Mouse (Mus musculus) c-Kit-negative CD71-positive TER-119-positive erythroid progenitor cells, embryonic 14.5 days (primary cell): Measurements from ENCODE around the gene Plcb4.

Experiments used
- DNase-seq: peaks from one replicate; pipeline ENCODE4 v3.0.0-alpha.2; 2013; ENCODE audit warnings: low read depth, low spot score

Gene Plcb4

DNA sequence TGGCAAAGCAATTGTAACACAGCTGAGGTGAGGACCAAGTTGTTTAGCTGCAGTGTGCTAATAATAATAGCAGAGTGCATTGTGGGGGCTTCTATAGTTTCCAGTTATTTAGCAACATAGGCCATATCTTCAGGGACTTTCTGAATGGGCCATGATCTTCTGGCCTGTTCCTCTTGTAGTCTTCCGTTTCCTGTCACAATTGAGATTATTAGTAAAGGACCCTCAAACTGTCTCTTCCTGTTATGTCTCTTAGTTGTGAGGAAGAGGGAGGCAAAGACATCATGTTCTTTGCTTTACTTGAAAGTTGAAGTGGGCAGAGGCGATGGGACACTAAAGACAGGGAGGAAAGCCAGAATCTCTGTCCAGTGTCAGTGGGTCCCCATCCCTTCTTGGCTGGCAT lies 195.2 kb downstream of the Plcb4 start:
- DNase-seq: no peak

DNA sequence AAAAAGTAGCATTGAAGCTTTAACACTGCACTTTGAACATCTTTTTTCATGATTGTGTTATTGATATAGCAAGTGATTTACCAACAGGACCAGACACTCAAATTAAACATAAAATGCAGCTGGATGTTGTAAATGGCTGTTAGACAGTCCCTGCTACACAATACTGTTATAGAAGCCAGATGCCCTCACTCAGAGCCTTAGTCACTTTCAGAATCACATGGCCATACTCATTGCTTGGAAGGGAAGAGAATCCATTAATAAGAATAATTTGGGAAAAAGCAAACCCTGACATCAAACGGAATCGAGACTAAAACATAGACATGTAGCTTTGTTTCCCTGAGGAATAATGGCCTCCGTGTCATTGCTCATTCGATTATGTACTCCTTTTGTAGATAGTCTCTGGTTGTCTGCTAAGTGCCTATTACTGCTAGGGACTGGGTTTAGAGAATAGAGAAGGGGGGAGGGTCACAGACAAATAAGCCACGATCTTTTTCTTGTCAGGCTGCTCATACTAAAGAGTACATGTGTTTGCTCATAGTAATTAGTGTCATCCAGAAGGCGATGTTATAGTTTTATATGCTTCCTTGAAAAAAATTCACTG lies 197.2 kb downstream of the Plcb4 start:
- no peak for DNase-seq

DNA sequence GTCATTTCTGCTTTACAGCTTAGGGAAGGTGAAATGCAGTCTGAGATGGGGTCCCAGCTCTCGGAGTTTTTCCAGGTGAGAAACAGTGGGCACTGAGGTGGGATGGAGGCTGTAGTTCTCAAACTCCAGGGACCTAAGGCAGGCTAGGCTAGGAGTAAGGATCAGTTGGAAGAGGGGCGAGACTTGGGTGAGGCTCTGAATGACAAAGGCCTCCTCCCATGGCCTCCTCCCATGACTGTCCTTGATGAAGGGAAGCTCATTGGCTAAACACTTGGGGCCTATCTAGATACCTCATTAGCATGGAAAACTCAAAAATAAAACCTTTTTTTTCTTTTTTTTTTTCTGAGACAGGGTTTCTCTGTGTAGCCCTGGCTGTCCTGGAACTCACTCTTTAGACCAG lies 198.0 kb downstream of the Plcb4 start:
- no peak for DNase-seq

DNA sequence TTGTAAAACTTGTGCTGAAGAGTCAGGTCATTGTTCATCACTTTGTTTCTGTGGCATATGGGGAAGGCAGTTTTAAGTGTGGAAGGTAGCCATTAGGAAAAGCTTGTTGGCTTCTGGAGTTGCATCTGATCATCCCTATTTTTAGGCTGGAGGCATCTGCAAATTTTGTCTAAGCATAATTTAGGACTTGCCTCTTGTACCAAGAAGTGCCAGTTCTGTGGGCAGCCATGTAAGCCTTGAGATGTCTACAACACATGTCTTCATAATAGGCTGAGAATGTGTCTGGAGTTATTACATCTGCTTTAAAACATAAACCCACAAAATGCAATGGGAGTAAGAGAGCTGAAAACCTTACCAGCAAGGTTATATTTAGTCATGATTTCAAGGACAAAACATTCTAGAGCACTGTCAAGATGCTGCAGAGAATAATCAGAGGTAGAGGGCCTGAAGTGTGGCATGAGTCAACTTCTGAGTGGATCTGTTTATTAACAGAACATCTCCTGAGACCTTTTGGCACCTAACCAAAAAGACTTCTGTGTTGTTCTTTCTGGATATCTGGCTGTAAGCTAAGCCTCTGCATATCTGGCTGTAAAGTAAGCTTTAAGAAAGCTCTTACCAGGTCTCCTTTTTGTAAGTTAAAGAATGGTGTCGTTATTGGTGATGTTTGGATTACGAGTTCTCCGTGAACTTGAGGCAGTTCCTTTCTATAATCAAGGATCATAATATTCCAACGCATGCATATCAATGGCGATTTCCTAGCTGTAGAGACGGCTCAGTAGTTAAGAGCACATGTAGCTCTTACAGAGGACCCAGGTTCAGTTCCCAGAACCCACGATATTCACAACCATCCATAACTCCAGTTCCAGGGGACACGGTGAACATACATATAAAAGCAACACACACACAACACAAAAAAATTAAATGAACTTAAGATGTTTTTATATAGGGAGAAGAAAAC lies 203.0 kb downstream of the Plcb4 start:
- DNase-seq: no peak

DNA sequence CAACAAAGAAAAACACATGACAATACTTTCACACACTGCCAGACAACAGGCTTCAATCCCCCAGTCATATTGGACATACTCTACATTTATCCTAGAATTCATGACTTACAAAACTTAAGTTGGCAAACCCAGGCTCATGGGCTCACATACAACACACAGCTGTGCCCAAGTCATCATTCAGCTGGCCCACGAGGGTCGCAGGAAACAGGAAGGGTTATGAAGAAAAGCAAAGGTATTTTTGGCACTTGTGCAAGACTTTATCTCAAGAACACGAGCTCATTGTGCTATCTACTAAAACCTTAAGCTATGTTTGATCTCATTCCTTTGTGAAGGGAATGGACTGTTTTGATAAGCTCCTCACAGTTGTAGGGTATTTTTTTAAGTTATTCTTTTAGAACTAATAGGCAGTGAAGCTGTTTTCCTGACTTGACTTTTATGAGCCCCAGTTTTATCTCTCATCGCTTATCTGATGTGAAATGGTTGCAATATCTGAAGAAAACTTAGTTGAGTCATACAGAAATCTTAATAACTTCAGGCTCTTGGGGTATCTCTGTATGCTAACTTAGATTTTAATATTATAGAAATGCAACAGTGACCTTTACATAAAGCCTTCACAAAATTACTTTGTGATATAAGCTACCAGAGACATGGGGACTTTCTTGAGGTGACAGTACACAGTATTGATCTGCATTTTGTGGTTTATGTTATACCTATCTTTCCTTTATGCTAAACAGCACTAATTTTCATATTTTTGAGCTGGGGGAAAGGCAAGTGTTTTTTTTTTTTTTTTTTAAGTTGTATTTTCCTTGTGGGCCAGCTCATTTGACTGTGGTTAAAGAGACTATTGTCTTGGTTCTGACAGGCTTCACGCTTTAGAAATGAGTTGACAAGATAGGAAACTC lies 203.9 kb downstream of the Plcb4 start:
- no peak for DNase-seq

DNA sequence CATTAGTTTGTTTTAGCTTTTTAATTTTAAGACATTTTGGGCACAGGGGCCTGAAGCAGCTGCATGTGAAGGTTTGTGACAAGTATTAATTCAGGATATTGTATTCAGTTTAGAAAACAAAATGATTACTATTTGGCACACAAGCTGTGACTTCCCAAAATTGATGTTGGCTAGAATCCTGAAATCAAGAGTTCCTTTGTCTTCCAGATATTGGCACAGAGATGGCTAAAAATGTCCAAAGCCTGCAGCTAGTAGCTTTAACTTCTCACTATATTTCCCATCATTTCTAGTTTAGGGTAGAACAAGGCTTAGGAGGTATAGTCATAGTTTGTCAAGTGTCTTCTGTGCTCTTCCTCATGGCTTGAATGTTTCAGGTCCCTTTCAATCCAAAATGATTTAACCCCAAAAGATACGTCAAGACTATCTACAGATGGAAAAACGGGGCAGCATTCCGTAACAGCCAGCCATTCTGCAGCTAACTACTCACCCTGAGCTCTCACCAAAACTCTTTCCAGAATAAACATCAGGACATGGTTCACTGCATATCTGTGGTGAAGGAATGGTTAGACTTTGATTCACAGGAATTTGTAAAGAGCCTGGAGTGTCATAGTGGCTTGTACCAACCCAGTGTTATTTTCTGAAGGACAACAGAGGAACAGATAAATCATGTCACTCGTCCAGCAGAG lies 204.7 kb downstream of the Plcb4 start:
- no peak for DNase-seq

DNA sequence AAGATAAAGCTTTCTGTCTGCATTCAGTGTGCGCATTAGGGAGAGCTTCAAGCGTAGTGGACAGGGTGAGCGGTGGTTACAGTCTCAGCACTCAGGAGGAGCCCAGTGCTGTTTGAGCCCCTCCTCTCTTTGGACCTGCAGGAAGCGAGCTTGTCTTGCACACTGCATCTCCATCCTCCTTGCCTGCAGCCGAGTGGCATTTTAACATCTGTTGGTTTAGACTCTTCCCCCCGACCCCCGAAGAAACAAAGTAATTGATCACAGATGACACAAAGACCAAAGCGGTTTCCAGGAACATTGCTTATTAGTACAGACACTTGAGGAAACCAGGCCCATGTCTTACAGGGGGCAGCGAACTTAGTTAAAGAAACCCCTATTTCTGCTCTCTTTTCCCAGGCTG lies 207.6 kb downstream of the Plcb4 start:
- DNase-seq: no peak

DNA sequence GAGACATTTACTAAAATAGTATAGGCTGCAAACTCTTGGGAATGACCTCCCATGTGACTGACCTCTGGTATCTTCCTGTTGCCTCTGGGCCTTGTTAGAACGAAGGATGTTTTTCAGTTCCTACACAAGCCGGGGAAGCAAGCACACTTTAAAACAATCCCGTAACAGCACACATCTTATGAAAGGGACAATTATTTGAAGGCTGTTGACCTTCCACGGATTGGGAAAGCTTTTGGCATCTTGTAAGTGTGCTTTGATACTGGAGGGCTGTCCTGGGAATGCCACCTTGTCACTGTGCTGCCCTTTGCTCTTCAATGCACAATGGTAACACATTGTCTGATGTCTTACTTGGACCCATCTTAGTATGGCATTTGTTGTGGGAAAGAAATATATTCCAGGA lies 208.0 kb downstream of the Plcb4 start:
- no peak for DNase-seq

DNA sequence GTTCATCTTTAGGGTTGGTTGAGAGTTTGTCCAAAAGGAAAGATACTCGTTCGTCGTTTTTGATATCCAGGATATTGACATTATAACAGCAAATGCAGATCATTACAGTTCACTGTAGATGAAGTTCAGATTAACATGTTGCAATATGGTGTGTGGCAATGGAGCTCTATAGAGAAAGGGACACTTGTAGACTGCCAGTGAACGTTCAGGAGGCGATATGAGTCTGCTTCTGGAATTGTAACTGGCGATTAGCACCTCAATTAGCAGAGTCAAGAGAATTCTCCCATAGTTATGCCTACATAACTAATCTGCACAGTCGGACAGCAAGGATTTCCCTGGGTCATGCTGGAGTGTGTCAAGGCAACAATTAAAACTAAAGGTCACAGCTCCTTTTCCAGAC lies 210.8 kb downstream of the Plcb4 start:
- DNase-seq: no peak

DNA sequence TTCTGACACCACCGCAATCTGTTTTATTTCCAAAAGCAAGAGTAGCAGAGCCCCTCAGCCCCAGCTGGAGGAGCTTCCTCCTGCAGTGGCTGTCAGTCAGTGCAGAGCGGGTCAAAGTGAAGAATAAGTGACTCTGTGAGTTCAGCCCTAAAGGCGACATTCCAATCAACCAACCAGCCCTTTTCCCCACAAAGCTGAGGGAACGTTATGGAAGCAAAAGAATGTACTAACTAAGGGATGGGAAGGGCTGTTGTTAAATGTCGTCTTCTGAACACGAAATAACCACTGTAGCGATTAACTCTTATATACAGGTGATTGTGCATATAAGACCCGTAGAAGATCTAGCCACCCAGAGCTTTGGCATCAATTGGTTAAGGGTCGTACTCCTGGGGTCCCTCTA lies 214.3 kb downstream of the Plcb4 start:
- no peak for DNase-seq

DNA sequence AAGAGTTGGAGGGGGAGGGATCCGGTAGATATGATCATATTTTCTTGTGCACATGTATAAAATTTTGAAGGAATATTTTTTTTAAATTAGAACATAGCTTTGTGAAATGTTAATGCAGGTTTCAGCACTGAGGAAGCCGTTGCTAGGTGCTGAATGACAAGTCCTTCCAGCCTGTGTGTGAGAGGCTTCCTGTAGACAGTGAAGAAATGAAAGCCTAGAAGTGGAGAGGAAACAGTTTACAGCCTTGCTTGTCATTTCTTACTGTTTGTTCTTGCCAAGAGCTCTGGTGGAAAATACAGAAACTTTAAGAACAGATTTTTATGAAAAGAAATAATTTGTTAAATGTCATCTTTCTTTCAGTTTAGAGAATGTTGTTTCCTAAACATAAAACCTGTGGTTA lies 214.9 kb downstream of the Plcb4 start:
- no peak for DNase-seq

DNA sequence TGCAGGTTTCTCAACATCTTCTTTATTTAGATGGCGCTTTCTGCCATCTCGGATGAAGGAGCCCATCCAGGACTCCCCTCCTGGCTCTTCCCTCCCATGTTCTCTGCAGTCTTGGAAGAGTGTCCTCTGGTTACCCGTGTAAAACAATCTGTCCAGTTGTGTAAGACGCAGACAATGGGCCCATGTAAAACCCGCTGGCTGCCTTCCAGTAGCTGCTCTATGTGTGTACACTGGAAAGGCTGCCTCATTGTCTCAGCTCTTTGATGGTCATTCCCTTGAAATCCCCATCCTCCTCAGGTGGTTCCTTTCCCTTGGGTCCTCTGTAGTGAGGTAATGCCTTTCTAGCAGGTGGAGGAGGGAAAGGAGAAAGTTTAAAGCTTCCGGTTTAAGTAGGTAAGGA lies 216.7 kb downstream of the Plcb4 start:
- no peak for DNase-seq

DNA sequence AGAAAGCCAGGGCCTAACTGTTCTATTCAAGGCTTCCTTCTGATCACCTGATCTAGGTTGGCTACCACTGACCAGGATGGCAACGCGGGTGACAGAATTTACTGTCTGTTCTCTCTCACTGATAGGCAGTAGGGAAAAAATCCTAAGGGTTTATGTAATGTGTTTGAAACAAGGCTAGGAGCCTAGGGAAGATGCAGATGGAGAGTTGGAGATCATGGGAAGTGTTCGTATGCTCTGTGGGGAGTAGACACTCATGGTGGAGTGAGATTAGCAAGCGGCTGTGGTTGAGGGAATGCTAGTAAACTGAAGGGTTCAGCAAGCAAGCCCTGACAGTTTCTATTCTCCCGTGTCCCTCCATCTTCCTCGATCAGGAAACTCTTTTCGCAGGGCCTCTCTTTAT lies 220.5 kb downstream of the Plcb4 start:
- DNase-seq: no peak

DNA sequence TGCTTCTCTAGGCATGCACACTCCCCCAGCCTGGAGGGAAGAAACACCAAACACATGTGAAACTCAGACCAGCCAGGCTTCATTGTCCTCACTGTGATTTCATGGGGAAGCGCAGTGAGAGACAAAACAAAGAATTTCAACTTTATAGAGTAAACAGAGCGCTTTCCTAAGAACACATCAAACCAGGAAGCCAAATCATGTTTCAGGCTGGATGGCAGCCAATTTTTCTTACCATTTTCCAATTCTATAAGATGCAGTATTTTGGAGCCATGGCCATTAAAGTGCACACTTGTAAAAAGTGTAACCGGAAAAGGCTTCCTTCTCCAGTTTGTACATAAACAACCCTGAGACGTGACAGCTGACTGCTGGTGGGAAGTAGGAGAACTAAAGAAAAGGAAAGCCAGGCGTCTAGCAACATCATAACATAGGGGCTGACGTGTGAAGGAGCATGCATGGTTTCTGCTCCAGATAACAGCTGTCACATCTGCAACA lies 221.5 kb downstream of the Plcb4 start:
- no peak for DNase-seq

DNA sequence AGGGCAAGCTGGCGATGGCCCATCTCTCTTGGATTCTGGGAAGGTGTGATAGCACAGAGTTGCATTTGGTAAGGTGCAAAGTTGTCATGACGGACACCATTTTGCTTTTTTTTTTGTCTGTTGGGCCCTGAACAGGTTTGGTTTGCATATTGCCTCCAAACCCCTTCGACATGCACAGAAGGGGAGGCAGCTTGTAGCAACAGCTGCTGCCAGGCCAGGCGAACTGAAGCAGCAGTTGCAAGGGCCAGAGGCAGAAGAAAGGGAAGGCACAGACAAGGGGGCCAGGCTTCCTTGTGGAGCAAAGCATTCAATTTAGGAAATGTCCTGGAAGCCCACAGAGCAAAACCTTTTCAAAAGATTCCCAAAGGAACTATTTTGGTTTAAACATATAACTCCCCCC lies 224.5 kb downstream of the Plcb4 start:
- no peak for DNase-seq

DNA sequence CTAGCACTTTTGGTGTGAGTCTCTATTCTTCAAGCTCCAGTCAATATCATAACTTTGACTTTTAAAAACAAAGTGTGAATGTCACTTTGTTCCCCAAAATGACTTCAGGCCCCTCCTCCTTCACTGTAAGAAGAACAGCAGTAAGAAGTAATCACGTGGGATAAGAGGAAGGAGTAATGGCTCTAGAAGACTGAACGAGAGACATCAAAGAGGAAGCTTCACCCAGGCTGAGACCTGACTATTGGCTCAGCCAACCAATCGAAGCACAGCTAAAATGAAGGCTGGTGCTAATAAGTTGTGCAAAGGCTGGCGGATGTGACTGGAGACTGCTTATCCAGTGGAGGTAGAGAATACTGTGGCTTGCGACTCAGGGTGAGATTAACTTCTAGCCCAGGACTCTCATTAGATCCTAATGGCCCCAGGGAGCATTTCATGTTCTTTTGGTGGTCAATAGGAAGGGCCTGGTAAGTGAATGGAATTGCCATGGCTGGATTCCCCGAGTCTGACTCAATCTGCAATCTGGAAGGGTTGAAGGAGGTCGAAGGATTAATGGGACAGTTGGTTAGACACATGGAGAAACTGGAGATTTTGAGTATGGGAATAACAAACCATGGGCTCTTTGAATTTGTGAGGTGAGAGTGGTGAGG lies 225.8 kb downstream of the Plcb4 start:
- DNase-seq: no peak

DNA sequence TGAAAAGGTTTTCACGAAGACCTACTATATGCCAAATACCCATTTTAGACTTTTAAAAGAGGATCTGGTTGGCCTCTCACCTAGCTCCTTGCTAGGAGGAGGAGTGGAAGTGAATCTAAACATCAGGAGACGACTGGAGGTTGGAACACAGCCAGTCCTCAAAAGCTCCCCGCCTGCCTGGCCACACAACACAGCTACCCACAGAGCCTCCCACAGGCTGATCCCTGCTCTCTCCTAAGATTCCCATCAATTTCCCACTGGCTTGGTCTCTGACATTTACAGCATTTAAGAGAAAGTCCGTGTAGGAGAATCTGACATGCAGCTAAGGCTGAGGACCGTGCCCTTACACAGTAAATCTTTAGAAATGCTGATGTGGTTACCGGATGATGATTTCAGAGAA lies 226.8 kb downstream of the Plcb4 start:
- DNase-seq: no peak

DNA sequence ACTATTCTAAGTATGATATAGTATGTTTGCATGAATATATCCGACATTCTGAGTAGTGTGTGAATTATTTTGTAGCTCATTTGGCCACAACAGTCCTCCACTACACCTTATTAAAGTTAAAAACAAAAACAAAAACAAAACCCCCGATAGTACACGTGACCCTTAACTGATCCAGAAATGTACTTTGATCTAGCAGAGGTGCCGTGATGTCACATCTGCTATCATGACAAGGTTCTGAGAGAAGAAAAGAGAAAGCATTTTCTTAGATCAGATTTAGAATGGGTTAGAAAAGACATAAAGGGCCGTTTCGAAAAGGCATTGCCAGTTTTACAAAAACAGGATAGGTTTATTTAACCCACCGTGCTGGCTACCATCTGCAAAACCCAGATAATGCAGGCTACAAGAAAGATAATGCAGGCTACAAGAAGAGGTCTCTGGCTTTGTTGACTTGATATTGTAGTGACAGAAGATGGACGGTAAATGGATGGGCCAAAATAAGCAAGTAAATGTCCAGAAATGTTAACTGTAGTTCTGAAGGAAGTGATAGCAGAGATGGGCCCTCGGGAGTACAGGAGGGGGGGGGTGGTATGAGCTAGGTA lies 227.4 kb downstream of the Plcb4 start:
- DNase-seq: no peak

DNA sequence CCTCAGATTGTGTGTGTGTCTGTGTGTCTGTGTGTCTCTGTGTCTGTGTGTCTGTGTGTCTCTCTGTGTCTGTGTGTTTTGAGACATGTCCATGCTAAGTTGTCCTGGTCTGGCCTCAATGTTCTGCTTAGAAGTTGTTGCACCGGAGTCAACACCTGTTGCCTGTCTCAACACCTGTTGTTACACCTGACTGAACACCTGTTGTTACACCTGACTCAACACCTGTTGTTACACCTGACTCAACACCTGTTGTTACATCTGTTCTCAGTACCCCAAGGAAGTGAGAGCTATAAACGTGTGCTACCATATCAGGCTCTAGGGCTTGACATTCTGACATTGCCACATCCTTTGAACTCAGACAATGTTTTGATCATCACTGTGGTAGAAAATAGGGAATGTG lies 229.0 kb downstream of the Plcb4 start:
- no peak for DNase-seq

DNA sequence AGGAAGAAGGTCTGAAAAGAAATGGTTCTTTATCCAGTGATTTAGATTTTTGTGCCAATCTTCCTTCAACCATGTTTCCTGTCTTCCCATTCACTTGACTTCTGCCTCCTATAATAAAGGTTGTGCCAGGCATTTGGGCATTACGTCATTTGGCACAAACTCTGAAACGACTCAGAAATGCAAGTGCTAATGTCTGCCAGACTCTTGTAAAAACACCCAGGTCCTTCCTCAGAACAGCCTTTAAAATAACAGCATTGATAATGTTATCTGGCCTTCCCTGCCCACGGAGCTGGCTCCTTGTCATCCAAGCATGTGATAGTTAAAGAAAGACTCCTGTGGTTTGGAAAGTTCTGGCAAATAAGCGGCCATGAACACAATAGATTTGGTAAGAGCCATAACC lies 229.4 kb downstream of the Plcb4 start:
- no peak for DNase-seq

DNA sequence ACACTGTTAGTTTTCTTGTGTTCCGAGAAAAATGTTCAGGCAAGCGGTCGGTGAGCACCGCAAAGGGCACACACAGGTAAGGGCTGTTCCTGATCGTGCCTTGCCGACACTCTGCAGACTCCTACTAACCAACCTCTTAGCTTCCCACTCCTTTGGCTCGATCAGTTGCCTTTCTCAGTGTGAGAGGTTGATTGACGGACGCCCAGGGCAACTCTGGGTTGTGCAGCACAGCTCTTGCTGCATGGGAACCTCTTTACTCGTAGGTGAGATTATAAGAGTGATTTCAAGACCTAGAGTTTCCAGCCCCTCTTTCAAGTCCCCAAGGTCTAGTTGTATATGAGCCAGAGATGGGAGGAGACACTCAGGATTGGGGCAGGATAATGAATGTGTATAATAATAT lies 230.0 kb downstream of the Plcb4 start:
- no peak for DNase-seq
